Mouse (Mus musculus): ENCODE data around the gene Cdc7. TPM values are rescaled to one million over a fixed set of nuclear protein-coding genes. Genes with fewer than 3 reads are reported as not detected.

Cdc7 gene
- total RNA-seq, 2 experiments from 2014 or later = 6.5 to 7.1 TPM

- DNase-seq (ENCODE audit: low spot score in 2 of 2) = no peak
These were observed 57.4 kb downstream of the Cdc7 start for GRCm38 (mm10) chr5:107021291-107022063.

GRCm38 (mm10) chr5:107022064-107022428, 57.9 kb downstream of the Cdc7 start:
- no peak for DNase-seq (ENCODE audit: low spot score in 2 of 2)

GRCm38 (mm10) chr5:107023951-107024350, 59.8 kb downstream of the Cdc7 start:
- DNase-seq (ENCODE audit: low spot score in 2 of 2) = no peak

GRCm38 (mm10) chr5:107025371-107025770, 61.2 kb downstream of the Cdc7 start:
- no peak for DNase-seq (ENCODE audit: low spot score in 2 of 2)

GRCm38 (mm10) chr5:107025809-107026208, 61.7 kb downstream of the Cdc7 start:
- peak in 1 of 2 experiments; percentile 48 for DNase-seq (ENCODE audit: low spot score in 2 of 2)

- DNase-seq (ENCODE audit: low spot score in 2 of 2) = no peak
These were observed 63.5 kb downstream of the Cdc7 start for GRCm38 (mm10) chr5:107027616-107028015.

GRCm38 (mm10) chr5:107028557-107028956, 64.4 kb downstream of the Cdc7 start:
- DNase-seq (ENCODE audit: low spot score in 2 of 2) = no peak

GRCm38 (mm10) chr5:107029801-107030200, 65.7 kb downstream of the Cdc7 start:
- no peak for DNase-seq (ENCODE audit: low spot score in 2 of 2)

GRCm38 (mm10) chr5:107030821-107031220, 66.7 kb downstream of the Cdc7 start:
- DNase-seq (ENCODE audit: low spot score in 2 of 2) = no peak

Other genes starting within 250 kb of the Cdc7 start
- not detected for gene Hfm1, start 38.0 kb upstream of the Cdc7 start, total RNA-seq (2021)